Mouse (Mus musculus) stomach, embryonic 15.5 days (tissue): ENCODE measurements around the gene Chd9. TPM values are rescaled to one million over a fixed set of nuclear protein-coding genes. Genes with fewer than 3 reads are reported as not detected.

Experiments
- ATAC-seq: fragments of 200-750 bp; cut with Nextera tagmentation; 2 replicates; pipeline ENCODE4 v1.8.0; 2017; ENCODE audit warnings: low read depth, moderate number of reproducible peaks, moderate TSS enrichment; ENCODE audit not compliant: insufficient read depth, low FRiP score
- H3K27ac ChIP-seq: fragments of 300-500 bp; sonication (generic); 2 replicates; pipeline ENCODE4 v1.5.1; 2015; ENCODE audit warnings: mild to moderate bottlenecking, inconsistent platforms
- H3K27me3 ChIP-seq: fragments of 300-500 bp; sonication (generic); replicated peaks from 2 replicates; pipeline ENCODE4 v1.6.1; 2015; ENCODE audit warnings: inconsistent platforms
- H3K36me3 ChIP-seq: fragments of 300-500 bp; sonication (generic); 2 replicates; pipeline ENCODE4 v1.6.1; 2015; ENCODE audit warnings: inconsistent platforms
- H3K4me1 ChIP-seq: fragments of 300-500 bp; sonication (generic); 2 replicates; pipeline ENCODE4 v1.6.1; 2015; ENCODE audit warnings: inconsistent platforms
- H3K4me2 ChIP-seq: fragments of 300-500 bp; sonication (generic); 2 replicates; pipeline ENCODE4 v1.6.1; 2015; ENCODE audit warnings: mild to moderate bottlenecking, inconsistent platforms
- H3K4me3 ChIP-seq: fragments of 300-500 bp; sonication (generic); replicated peaks from 2 replicates; pipeline ENCODE4 v1.5.1; 2015; ENCODE audit warnings: inconsistent platforms
- H3K9ac ChIP-seq: fragments of 300-500 bp; sonication (generic); 2 replicates; pipeline ENCODE4 v1.6.1; 2015; ENCODE audit warnings: inconsistent platforms
- H3K9me3 ChIP-seq: fragments of 300-500 bp; sonication (generic); 2 replicates; pipeline ENCODE4 v1.6.1; 2016; ENCODE audit warnings: inconsistent platforms
- WGBS: fragments of 180-500 bp; shearing (Covaris S2); methylation state at CpG from one replicate; pipeline ENCODE4 v1.1.7; 2015; 5-methylcytosine and 5-hydroxymethylcytosine counted together
- polyA plus RNA-seq: library from polyadenylated mRNA; unstranded; fragments of >200 nt; fragmentation: Nextera tagmentation; extraction: Ambion mirVana; gene quantifications from 2 replicates; pipeline ENCODE4 v1.2.1, GENCODE M21; 2015

The Chd9 gene
- polyA plus RNA-seq, 1 experiment from 2014 or later, result 185 TPM

DNA sequence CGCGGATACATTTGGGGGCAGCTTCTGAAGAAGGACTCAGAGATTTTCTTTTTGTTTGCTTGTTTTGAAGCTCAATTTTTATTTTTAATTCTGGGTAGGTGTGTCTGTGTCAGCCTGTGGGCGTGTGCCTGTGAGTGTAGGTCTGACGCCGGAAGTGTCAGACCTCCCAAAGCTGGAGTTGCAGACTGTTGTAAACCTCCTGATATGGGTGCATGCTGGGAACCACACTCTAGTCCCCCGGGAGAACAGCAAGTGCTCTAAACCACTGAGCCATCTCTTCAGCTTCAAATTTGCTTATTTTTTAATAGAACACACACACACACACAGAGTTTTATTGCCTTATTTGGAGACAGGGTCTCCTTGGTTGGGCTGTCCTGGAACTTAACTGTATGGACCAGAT, 15.0 kb downstream of the Chd9 start:
- Histone ChIP-seq H3K9ac (no peak overlapping the region), H3K4me1 (peaks cover 3% of the 10 kb centered on the region; the same call in 1 of the 2 replicates), H3K27ac (no peak overlapping the region), H3K4me3 (no peak overlapping the region), H3K4me2 (no peak overlapping the region), H3K36me3 (no peaks in the 10 kb centered on the region), H3K9me3 (no peaks in the 10 kb centered on the region), H3K27me3 (no peaks in the 10 kb centered on the region)
- WGBS, result 84% methylated on average over 6 of the region's 6 CpGs
- ATAC-seq, result no peak

DNA sequence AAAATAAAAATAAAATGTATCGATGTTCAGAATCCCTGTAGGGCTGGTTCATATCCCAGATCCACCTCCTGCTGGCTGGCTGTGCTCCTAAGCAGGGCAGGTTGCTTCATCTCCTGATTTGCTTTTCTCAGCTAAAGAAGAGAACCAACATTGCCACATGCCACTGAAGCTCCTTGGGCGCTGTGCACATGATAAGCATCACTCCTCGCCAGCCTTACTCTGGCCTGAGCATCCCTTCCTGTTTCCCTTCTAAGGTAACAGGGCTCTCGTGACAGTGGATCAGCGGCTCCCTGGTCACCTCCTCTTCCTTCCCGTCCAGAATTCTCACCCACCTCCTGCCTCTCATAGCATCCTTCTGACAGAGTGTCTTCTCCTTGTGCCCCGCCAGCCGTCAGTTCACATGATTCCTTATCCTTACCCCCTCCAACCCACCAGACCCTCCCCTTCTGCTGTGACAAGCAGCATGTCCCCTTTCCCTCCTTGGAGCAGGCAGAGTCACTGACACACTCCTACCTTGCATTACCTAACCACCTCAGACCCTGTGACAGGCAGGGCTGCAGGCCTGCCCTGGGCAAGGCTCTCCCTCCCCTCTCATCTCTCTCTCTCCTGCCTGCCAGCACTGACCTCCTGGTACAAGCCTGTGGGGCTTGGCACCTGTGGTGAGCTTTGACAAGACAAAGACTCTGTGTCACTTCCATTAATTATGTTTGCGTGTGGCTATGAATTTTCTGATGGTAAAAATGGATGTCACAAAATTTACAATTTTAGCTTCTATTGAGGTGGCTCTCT, 16.2 kb downstream of the Chd9 start:
- H3K9me3 ChIP-seq, result no peaks in the 10 kb centered on the region
- no peak overlapping the region for H3K4me2 ChIP-seq
- no peak overlapping the region for H3K4me3 ChIP-seq
- ATAC-seq, result no peak
- no peaks in the 10 kb centered on the region for H3K36me3 ChIP-seq
- H3K27ac ChIP-seq, result no peak overlapping the region
- 80% methylated on average over 9 of the region's 9 CpGs for WGBS
- no peak overlapping the region for H3K9ac ChIP-seq
- no peaks in the 10 kb centered on the region for H3K27me3 ChIP-seq
- H3K4me1 ChIP-seq, result peaks cover 3% of the 10 kb centered on the region; the same call in 1 of the 2 replicates

GRCm38 (mm10) chr8:90847980-90848379, 19.8 kb downstream of the Chd9 start:
- H3K9ac ChIP-seq, result no peak overlapping the region
- no peaks in the 10 kb centered on the region for H3K36me3 ChIP-seq
- 0 out of 2 replicates have a peak, but pooled peaks cover 4% of the 10 kb centered on the region for H3K4me1 ChIP-seq
- 85% methylated on average over 7 of the region's 7 CpGs for WGBS
- no peaks in the 10 kb centered on the region for H3K27me3 ChIP-seq
- H3K4me3 ChIP-seq, result no peak overlapping the region
- ATAC-seq, result no peak
- H3K4me2 ChIP-seq, result no peak overlapping the region
- no peaks in the 10 kb centered on the region for H3K9me3 ChIP-seq
- no peak overlapping the region for H3K27ac ChIP-seq

- no peaks in the 10 kb centered on the region for H3K9me3 ChIP-seq
- no peak overlapping the region for H3K27ac ChIP-seq
- no peak overlapping the region for H3K4me2 ChIP-seq
- H3K4me1 ChIP-seq, result peaks cover 13% of the 10 kb centered on the region
- 63% methylated on average over 11 of the region's 11 CpGs for WGBS
- no peak for ATAC-seq
- H3K36me3 ChIP-seq, result no peaks in the 10 kb centered on the region
- H3K4me3 ChIP-seq, result no peak overlapping the region
- H3K27me3 ChIP-seq, result no peaks in the 10 kb centered on the region
- no peak overlapping the region for H3K9ac ChIP-seq
Observed at GRCm38 (mm10) chr8:90849462-90850050, 21.4 kb downstream of the Chd9 start.

DNA sequence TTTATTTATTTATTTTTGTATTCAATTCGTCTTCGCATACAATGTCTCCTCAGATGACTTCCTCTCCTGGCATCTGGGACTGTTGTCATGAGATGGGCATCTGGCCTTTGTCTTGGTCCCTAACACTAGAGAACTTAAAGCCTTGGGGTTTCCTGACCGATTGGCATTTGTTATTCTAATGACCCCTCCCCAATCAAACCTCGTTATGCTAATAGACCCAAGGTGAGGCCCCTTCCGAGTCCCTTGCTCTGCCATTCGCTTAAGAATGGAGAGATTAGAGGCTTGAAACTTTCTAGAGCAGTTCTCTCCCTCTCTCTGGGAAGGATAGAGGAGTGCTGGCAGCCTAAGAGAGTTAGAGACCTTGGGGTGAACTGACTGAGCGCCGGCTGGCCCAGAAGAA, 23.4 kb downstream of the Chd9 start:
- H3K27ac ChIP-seq, result no peak overlapping the region
- no peak overlapping the region for H3K4me3 ChIP-seq
- H3K27me3 ChIP-seq, result no peaks in the 10 kb centered on the region
- ATAC-seq, result no peak
- no peaks in the 10 kb centered on the region for H3K9me3 ChIP-seq
- H3K4me1 ChIP-seq, result peaks cover 19% of the 10 kb centered on the region
- no peak overlapping the region for H3K9ac ChIP-seq
- no peak overlapping the region for H3K4me2 ChIP-seq
- no peaks in the 10 kb centered on the region for H3K36me3 ChIP-seq
- 61% methylated on average over 8 of the region's 8 CpGs for WGBS

- Histone ChIP-seq H3K9ac (no peak overlapping the region), H3K27ac (peak overlapping the region; percentile 65; the same call in 1 of the 2 replicates)
Observed at GRCm38 (mm10) chr8:90853971-90854670, 26.0 kb downstream of the Chd9 start.

DNA sequence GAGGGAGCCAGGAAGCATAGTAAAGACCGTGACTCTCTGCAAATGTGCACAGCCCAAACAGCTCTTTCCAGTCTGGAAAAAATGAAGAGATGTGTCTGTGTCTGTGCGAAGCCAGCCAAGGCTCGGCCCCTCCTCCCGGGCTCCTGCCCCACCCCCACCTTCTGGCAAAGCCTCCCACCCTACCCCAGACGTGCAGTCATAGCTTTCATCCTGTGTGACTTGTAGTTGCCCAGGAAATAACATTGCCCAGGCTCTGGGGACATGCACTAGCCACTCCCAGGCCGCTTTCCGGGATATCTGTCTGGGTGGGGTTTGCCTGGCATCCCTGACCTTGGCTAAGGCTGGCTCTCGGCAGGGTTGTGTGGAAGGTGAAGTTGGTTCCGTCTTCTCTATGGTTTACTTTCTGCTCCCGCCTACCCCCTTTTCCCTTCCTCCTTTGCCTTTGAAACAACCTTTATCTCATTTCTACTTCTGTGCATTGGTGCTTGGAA, 26.6 kb downstream of the Chd9 start:
- no peak overlapping the region for H3K9ac ChIP-seq
- peak overlapping the region; percentile 65 for H3K27ac ChIP-seq
- H3K27me3 ChIP-seq, result no peaks in the 10 kb centered on the region
- H3K9me3 ChIP-seq, result no peaks in the 10 kb centered on the region
- no peaks in the 10 kb centered on the region for H3K36me3 ChIP-seq
- 13% methylated on average over 10 of the region's 10 CpGs for WGBS
- peak overlapping the region; percentile 31 for H3K4me2 ChIP-seq
- H3K4me3 ChIP-seq, result no peak overlapping the region
- peaks cover 20% of the 10 kb centered on the region for H3K4me1 ChIP-seq
- peak; percentile 64 for ATAC-seq

More at GRCm38 (mm10) chr8:90853971-90854670, 26.0 kb downstream of the Chd9 start:
- ATAC-seq, result no peak; the same call in 1 of the 2 replicates
- H3K4me2 ChIP-seq, result peak overlapping the region; percentile 31
- H3K36me3 ChIP-seq, result no peaks in the 10 kb centered on the region
- H3K9me3 ChIP-seq, result no peaks in the 10 kb centered on the region
- peaks cover 19% of the 10 kb centered on the region for H3K4me1 ChIP-seq
- no peaks in the 10 kb centered on the region for H3K27me3 ChIP-seq
- WGBS, result 59% methylated on average over 9 of the region's 9 CpGs
- H3K4me3 ChIP-seq, result no peak overlapping the region

DNA sequence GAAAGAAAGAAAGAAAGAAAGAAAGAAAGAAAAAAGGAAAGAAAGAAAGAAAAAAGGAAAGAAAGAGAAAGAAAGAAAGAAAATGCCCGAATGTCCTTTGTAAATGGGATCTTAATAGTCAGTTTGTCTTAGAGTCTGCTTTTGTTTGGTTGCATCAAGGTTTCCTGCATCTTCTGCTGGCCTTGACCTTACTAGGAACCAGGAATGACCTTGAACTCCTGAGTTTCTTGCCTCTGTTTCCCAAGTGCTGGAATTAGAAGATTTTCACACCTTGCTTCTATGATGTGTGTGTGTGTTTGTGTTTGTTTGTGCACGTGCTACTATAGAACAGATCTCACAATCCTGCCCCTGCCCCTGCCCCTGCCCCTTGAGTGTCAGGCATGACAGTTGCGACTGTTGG, 28.0 kb downstream of the Chd9 start:
- WGBS, result 90% methylated on average over 3 of the region's 3 CpGs
- no peaks in the 10 kb centered on the region for H3K36me3 ChIP-seq
- no peak for ATAC-seq

DNA sequence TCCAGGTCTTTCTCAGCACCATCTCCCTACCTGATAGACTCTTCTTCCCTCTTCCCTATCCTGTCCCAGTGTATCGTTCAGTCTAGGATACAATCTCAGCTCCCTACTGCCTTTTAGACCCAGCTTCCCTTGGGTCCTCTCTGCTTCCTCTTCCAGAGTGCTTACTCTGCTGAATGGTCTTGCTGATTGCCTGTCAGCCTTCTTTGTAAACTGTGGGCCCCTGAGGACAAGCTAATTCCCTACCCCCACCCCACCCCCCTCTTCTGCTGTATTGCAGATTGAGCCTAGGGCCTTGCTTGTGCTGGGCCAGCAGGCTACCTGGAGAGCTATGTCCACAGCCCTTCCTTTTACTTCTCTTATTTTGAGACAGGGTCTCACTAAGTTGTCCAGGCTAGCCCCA, 28.8 kb downstream of the Chd9 start:
- no peak overlapping the region for H3K4me2 ChIP-seq
- H3K9me3 ChIP-seq, result no peaks in the 10 kb centered on the region
- WGBS, result 58% methylated on average over 1 of the region's 1 CpGs
- no peak overlapping the region for H3K9ac ChIP-seq
- ATAC-seq, result no peak
- H3K27me3 ChIP-seq, result no peaks in the 10 kb centered on the region
- H3K4me1 ChIP-seq, result peaks cover 28% of the 10 kb centered on the region
- no peak overlapping the region for H3K4me3 ChIP-seq
- no peak overlapping the region for H3K27ac ChIP-seq
- H3K36me3 ChIP-seq, result no peaks in the 10 kb centered on the region

More for the DNA sequence above, 28.0 kb downstream of the Chd9 start:
- H3K9ac ChIP-seq, result no peak overlapping the region
- no peak overlapping the region for H3K4me3 ChIP-seq
- peaks cover 20% of the 10 kb centered on the region for H3K4me1 ChIP-seq
- no peak overlapping the region for H3K27ac ChIP-seq
- H3K9me3 ChIP-seq, result no peaks in the 10 kb centered on the region
- no peaks in the 10 kb centered on the region for H3K27me3 ChIP-seq
- no peak overlapping the region for H3K4me2 ChIP-seq

GRCm38 (mm10) chr8:90858071-90858470, 29.9 kb downstream of the Chd9 start:
- ATAC-seq, result no peak
- no peaks in the 10 kb centered on the region for H3K9me3 ChIP-seq
- H3K4me2 ChIP-seq, result no peak overlapping the region
- H3K4me3 ChIP-seq, result no peak overlapping the region
- 85% methylated on average over 2 of the region's 2 CpGs for WGBS
- H3K36me3 ChIP-seq, result no peaks in the 10 kb centered on the region
- no peak overlapping the region for H3K9ac ChIP-seq
- no peak overlapping the region for H3K27ac ChIP-seq
- H3K27me3 ChIP-seq, result no peaks in the 10 kb centered on the region
- H3K4me1 ChIP-seq, result peaks cover 33% of the 10 kb centered on the region

DNA sequence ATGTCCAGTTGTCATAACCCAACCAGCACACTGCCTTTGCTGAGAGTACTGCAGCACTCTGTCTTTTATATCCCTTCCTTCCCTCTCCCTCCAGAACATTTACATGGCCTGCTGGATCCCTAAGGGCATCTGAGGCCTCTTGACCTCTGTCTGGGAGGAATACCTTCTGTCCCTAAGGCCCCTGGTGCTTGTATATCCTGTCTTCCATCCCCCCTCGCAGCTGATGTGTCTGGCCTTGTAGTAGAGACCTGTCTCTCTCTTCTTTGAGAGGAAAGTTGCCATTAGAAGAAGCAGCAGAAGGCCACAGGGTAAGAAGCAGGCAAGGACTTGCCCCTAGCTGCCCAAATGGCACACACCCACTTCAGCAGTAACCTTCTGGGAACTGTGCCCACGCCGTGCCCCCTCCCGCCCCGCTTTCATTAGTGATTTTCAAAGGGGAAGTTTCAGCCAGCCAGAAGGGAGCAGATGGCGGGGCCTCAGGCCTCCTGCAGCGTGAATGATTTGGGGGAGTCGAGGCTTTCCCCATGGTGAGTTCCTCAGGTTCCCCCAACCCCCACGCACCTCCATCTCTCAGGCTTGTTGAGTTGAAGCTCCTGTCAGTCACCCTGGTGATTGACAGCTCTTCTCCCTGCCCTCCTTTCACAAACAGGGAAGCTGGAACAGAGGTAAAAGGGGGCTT, 33.3 kb downstream of the Chd9 start:
- Histone ChIP-seq H3K4me2 (peak overlapping the region; percentile 25), H3K36me3 (no peaks in the 10 kb centered on the region), H3K4me1 (peaks cover 18% of the 10 kb centered on the region), H3K27ac (peak overlapping the region; percentile 93), H3K27me3 (no peaks in the 10 kb centered on the region), H3K4me3 (no peak overlapping the region), H3K9me3 (no peaks in the 10 kb centered on the region), H3K9ac (no peak overlapping the region)
- WGBS, result 22% methylated on average over 9 of the region's 9 CpGs
- ATAC-seq, result no peak
